Mouse (Mus musculus): Measurements from ENCODE around the gene Sertad1.

The Sertad1 gene

DNA sequence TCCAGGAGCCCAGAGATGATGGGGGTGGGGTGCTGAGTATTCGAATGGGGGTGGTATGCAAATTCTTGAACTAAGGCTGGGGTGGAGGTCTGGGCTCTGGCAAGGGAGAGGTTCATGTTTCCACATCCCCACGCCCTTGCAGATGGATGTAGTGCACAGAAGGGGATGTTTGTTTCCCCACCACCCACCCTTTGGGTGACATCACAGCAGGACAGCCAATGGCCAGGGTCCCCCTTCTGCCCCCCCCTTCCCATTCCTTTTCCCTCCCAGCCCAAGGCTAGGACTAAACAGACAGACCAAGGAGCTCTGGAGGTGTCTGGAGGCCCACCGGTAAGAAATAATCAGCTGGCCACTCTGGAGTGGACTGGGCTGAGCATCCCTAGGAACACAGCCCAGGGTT lies 12.3 kb downstream of the Sertad1 start, which contains the start of gene Prx:
Gene Prx, plus strand, starts transcription at position 289 of the 400 bp plus-strand sequence.
- no peak for DNase-seq (ENCODE audit: low spot score)

DNA sequence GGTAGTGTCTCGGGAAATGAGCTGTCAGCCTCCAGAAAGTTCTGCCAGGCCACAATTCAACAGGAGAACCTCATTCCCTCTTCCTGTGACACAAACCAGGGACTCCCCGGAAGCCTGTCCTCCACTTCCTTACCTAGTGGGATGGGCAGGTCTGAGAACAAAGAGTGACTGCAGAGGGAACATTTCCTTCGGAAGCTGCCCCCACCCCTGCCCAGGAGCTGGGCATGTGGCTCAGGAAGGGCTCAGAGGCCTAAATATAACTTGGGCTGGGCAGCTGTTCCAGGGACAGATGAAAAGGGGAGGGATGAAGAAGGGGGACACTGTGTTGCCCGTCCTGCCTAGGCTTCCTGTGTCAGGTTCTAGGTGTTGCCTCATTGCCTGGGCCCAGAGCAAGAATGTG lies 14.9 kb downstream of the Sertad1 start:
- no peak for DNase-seq (ENCODE audit: low spot score)

DNA sequence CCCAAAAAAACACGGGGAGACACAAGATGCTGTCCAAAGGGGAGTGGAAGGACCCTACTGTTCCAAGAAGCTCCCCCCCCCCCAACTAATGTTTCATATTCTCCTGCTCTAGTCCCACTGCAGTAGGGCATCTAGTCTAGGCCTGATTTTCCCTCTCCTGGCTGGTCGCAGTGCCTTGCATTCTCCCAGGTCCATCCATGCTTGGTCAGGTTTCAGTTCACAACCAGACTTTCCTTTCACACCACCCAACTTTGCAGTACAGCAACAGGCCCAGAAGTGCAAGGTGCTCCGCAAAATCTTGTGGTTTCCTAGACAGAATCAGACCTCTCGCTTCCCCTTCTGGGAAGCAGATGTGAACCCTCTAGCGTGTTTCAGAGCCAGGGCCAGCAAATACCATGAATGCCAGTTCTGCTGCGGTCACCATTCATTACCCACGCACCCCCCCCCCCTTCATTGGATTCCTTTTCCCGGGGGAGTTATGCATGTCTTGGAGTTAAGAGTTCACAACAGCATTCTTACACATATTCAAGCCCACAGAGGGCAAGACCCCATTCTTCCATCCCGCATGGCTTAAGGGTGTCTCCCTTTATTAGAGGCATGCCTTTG lies 20.2 kb downstream of the Sertad1 start:
- DNase-seq (ENCODE audit: low spot score), result no peak

DNA sequence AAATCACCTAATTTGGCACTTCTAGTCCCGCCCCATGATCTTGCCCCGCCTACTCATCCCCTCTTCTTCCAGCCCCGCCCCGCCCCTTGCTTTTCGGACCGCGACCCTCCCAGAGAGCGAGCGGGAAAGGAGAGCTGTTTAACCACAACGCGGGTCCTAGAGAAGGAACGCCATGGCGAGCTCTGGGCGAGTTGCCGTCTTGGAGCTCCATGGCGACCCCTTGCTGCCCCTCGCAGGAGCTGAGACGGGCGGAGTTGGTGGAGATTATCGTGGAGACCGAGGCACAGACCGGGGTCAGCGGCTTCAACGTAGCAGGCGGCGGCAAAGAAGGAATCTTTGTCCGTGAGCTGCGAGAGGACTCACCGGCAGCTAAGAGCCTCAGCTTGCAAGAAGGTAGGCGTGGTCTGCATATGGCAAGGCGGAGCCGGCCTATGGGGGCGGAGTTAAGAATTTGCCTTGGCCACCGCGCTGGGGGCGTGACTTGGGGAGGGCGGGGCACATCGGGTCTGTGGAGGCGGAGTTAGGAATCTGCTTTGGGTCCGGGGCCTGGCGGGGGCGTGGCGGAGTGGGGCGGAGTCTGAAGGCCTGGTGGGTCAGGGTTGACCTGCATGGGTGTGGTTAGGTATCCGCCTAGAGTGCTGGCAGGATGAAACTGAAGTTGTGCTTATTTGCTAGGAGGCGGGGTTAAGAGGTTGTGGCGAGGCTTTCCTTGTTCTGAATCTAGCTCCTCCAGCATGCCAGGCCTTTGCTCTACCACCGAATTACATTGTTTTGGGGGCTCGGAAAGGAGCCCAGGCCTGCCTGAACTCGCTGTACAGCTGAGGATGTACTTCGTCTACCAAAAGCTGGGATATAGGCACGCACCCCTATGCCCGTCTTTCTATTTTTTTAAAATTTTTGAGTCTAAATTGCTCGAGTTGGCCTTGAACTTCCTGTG lies 21.3 kb downstream of the Sertad1 start:
- peak; percentile 99 for DNase-seq (ENCODE audit: low spot score)

DNA sequence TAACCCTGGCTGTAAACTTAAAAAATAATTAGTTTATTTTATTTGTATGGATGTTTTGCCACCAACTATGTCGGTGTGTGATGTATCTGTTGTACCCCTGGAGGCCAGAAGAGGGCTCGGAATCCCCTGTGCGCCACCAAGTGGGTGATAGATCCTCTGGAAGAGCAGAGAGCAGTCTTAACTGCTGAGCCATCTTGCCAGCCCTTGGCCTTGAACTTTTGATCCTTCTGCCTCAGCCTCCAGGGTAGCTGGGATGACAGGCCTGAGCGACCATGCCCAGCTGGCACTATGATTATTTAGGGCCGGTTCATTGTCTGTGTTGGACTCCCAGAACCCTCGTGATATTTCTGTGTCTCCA lies 21.9 kb downstream of the Sertad1 start:
- DNase-seq (ENCODE audit: low spot score), result peak; percentile 62

DNA sequence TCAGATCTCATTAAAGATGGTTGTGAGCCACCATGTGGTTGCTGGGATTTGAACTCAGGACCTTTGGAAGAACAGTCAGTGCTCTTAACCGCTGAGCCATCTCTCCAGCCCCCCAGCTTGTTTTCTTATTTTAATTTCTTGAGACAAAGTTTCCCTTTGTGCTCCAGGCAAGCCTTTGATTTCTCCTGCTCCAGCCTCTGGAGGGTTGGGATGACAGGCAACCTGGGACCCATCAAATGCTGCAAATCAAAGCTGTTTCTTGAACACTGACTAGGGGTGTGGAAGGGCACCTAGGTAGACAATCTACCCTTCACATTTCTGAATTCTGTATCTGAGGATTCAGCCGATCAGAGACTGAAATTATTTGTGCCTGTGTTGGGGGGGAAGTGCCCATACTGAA lies 24.1 kb downstream of the Sertad1 start:
- no peak for DNase-seq (ENCODE audit: low spot score)

DNA sequence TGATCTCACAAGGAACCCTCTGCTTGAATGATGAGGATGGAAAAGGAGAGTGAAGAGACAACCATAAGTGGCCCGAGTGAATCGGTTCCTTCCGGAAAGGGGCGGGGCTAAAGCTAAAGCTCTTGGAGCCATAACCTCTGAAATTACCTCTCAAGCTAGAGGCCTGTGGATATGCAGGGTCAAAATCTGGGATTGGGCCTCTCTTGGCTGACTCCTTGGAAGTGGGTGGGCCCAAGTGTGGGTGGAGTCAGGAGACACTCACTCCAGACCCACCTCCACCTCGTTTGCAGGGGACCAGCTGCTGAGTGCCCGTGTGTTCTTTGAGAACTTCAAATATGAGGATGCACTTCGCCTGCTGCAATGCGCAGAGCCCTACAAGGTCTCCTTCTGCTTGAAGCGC lies 28.3 kb downstream of the Sertad1 start:
- no peak for DNase-seq (ENCODE audit: low spot score)

DNA sequence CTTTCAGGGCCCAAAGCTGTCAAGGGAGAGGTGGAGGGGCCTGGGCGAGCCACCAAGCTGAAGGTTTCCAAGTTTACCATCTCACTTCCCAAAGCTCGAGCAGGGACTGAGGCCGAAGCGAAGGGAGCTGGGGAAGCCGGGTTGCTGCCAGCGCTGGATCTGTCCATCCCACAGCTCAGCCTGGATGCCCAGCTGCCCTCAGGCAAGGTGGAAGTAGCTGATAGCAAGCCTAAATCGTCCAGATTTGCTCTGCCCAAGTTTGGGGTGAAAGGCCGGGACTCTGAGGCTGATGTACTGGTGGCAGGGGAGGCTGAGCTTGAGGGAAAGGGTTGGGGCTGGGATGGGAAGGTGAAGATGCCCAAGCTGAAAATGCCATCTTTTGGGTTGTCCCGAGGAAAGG lies 31.6 kb downstream of the Sertad1 start:
- no peak for DNase-seq (ENCODE audit: low spot score)

DNA sequence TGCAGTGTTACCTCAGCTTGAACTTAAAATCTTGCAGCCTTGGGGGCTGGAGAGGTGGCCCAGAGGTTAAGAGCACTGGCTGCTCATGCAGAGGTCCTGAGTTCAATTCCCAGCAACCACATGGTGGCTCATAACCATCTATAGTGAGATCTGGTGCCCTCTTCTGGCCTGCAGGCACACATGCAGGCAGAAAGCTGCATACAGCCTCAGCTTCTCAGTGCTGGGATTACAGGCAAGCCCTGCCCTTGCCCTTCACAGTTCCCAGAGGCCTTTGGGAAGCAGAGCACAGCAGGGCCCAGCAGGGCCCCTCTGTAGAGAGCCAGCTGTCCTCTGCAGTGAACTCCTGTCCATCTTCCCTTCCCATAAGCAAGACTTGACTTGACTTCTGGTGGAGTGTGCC lies 33.4 kb downstream of the Sertad1 start:
- DNase-seq (ENCODE audit: low spot score), result no peak

DNA sequence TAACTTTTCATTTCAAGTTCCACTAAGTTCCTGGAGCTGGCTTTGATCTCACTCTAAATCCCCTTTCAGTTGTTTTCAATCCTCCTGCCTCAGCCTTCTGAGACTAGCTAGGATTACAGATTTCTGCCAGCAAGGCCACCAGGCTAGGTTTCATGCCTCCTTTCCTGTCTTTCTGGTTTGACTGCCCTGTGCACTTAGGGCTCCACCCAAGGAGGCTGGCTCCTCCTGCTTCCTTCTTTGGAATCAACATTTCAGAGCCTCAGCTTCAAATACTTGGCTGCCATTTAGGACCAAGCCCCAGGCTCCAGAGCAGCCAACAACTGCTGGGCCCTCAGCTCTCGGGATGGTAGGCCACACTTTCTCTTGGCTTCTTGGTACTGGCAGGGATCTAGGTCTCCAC lies 33.9 kb downstream of the Sertad1 start:
- no peak for DNase-seq (ENCODE audit: low spot score)

DNA sequence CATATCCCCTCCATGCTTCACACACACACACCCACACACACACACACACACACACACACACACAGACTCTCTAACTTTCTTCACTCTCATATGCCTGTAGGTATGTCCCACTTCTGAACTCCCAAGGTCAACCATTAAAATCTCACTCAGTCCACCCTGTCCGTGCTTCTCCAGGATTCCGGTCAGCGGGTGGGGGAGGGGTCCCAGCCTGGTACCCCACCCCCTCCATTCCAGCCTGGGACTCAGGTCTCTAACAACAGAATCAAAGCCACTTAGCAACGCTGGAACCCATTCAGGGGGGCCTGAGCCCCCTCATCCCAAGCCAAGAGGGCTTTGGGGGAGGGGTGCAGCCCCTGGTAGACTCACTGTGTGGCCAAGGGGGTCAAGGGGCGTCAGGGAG lies 36.3 kb downstream of the Sertad1 start, which contains the start of gene Hipk4:
Gene Hipk4, plus strand, starts transcription at position 301 of the 400 bp plus-strand sequence.
- no peak for DNase-seq (ENCODE audit: low spot score)

DNA sequence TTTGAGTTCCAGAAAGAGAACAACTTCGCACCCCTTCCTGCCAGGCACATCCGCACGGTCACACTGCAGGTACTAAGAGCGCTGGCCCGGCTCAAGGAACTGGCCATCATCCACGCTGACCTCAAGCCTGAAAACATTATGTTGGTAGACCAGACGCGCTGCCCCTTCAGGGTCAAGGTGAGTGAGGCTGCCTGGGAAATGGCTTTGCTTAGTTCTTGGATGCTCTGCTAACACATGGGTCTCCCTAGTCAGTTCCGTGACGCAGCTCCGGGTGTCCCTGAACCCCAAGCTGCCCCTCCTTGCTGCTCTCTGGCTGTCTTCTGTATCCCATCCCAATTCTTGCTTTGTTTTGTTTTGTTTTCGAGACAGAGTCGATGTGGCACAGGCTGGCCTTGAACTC lies 37.1 kb downstream of the Sertad1 start:
- DNase-seq (ENCODE audit: low spot score), result no peak

DNA sequence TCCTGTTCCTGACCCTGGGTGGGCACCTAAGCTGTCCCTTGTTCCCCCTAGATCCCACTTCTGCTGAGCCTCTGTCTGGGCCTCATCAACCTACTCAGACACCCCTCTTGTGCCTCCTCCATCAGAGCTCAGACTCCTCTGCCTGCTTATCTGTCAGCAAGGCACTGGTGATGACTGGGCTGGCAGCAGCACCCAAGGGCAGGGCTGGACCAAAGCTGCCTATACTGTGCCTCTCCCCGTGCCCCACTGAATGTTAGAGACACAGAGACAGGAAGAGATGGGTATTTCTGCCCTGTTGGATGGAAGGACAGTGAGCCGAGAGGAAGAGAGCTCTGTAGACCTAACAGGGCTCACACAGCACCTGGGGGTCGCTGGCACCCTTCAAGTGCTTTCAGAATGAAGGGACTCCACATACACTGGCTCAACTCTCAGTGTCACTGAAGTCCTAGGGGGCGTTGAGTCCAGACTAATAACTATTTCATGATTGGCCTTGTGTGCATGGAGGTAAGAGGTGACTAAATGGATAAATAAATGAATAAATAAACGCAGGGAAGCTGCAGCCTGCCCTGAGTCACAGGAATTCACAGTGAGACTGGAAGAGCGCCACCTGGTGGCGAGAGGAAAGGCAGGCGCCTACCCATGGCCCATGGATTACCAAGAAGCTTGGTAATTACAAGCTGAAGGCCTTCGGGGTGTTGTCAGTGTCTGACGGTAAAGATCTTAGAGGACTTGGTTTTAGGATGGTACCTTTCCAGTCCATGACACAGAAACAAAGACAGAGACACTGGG lies 39.5 kb downstream of the Sertad1 start:
- DNase-seq (ENCODE audit: low spot score), result peak; percentile 77

DNA sequence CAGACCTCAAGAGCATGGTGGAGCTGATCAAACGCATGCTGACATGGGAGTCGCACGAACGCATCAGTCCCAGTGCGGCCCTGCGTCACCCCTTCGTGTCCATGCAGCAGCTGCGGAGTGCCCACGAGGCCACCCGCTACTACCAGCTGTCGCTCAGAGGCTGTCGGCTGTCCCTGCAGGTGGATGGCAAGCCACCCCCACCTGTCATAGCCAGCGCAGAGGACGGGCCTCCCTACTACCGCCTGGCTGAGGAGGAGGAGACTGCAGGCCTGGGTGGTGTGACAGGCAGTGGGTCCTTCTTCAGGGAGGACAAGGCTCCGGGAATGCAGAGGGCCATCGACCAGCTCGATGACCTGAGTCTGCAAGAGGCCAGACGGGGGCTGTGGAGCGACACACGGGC lies 42.4 kb downstream of the Sertad1 start:
- DNase-seq (ENCODE audit: low spot score), result no peak

DNA sequence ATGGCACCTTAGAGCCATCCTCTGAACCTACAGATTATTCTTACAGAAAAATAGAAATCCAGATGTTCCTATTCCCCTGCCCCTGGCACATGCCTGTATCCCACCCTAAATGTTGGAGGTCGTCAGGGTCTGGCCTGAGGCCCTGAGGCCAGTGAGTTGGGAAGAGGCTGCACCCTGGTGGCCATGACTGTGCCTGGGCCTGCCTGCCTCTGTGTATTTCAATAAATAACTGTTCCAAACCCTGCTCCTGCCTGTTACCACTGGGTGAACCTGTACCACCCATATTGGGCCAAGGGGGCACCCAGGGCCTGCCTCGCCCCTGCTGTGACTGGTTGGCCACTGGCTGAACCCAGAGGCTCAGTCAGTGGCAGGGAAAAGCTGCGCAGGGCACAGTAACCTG lies 44.2 kb downstream of the Sertad1 start:
- DNase-seq (ENCODE audit: low spot score), result no peak

DNA sequence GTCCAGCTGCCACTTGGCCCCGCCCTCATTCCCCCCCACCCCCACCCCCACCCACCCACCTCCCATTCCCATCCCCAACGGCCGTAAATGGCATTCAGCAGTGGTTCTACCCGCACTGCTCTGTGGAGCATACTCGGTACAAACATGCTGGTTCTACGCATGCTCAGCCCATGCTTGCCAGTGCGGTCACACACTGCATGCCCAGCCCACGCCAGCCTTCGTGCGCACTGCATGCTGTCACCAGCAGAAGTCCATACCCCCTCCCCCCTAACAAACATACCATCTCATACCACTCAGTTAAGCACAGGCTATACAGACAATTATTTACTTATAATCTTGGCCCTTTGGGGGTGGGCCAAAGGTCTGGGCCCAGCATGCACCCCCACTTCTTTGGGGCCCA lies 45.0 kb downstream of the Sertad1 start:
- no peak for DNase-seq (ENCODE audit: low spot score)

DNA sequence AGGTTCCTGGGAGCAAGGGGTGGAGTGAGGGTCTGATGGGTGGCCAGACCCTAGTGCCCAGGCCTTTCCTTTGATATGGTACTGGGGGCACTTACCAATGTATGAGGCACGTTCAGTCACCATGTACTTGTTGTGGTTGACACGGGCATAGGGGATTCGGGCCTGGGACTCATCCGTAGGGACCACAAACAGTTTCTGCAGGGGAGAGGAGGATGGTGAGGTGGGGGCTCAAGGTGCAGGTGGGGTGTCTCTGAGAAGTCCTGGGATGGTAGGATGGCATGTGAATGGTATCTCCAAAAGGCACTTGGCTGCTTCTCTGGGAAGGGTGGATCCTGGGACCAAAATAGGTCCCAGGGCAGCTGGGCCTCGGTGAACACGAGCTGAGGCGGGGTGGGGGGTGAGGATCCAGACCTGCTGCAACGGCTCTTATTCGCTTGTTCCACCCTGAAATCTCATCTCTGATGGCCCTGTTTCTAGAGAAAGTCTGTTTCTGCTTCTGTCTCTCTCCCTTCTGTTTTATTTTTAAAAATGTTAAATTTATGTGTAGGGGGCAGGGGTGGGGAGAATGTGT lies 45.9 kb downstream of the Sertad1 start:
- no peak for DNase-seq (ENCODE audit: low spot score)

DNA sequence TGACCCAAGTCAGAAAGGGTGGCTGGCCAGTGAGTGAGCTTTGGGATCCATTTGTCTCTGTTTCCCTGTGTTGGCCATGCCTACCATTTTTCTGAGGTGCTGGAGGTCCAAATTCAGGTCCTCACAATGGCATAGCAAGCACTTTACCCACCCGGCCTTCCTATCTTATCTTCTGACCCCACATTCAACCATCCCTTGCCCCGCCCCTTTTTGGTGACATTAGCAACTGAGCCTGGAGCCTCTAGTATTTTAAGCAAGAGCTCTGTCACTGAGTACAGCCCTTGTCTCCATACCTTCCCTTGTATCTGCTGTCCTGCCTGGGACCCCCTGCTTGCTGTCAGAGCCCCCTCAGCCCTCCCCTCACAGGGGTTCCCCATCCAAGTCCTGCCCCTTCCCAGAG lies 48.7 kb downstream of the Sertad1 start:
- DNase-seq (ENCODE audit: low spot score), result no peak

DNA sequence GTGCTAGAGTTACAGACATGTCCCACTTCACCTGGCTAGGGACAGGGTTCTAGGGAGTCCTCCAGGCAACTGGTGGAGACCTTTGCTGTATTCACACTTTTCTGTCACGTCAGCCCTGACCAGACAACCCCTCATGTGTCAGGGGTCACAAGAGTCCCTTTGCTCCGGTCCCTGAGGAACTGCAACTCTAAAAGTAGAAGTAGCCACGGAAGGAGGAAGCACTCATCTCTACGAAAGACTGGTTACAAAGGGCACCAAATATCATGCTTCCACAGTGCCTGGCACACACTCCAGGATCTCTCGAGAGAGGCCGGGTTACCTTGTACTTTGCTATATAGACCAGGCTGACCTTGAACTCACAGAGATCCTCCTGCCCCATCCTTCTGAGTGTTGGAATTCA lies 49.9 kb downstream of the Sertad1 start:
- DNase-seq (ENCODE audit: low spot score), result no peak

DNA sequence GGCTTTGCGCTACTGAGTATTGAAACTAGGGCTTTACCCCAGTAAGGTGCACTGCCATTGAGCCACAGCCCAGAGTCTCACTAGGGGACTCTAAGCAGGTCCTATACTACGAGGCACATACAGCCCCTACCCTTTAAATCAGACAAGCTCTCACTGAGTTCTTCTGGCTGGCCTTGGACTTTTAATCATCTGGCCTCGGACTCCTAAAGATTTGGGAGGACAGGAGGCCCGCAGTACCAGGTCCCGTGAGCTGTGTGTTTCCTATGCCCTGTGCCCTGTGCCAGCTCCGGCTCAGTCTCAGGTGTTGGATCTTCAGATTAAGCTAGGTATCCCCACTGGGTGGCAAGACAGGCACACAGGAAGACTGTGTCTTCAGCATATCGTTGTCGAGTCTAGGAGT lies 51.3 kb downstream of the Sertad1 start:
- DNase-seq (ENCODE audit: low spot score), result no peak

DNA sequence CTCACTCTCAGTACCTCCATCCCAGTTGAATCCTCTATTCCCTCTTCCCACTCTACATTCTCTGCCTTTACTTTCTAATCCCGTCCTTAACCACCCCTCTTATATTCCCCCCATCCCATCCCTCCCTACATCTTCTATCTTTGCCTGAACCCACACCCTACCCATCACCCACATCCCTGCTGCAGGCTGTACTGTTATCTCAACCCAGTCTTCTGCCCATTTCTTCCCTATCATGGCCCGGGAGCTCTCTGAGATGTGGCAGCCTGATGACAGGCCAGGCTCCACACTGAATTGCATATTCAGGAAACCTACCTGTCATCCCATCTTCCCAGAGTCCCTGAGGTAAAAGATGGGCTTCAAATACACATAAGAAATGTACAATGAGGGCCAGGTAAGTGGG lies 52.1 kb downstream of the Sertad1 start:
- DNase-seq (ENCODE audit: low spot score), result no peak
